Mouse (Mus musculus) adrenal gland, postnatal 4 days (tissue): ENCODE data around the gene Brwd1. TPM values are rescaled to one million over a fixed set of nuclear protein-coding genes. Genes with fewer than 3 reads are reported as not detected.
"Not testable (repeated sequence)": the region's sequence is repeated elsewhere in the genome, so short reads cannot be mapped to it uniquely, and the experiment has no call there.

ENCODE experiments used
- DNase-seq, 2 experiments: peaks; one replicate each; pipeline ENCODE4 v3.0.0; 2021 to 2022; ENCODE audit warnings: low spot score in 2 of 2, mixed read lengths in 2 of 2
- microRNA-seq: library from miRNA; unstranded; fragments of <30 nt; microRNA quantifications from one replicate; pipeline ENCODE4 v1.2.0, GENCODE M21; 2021
- total RNA-seq, 2 experiments: library from RNA; stranded (reverse); gene quantifications; 2 replicates each; pipeline ENCODE4 v1.2.3; 2021

The Brwd1 gene
- total RNA-seq, 2 experiments from 2014 or later: 83.2 to 103 TPM

DNA sequence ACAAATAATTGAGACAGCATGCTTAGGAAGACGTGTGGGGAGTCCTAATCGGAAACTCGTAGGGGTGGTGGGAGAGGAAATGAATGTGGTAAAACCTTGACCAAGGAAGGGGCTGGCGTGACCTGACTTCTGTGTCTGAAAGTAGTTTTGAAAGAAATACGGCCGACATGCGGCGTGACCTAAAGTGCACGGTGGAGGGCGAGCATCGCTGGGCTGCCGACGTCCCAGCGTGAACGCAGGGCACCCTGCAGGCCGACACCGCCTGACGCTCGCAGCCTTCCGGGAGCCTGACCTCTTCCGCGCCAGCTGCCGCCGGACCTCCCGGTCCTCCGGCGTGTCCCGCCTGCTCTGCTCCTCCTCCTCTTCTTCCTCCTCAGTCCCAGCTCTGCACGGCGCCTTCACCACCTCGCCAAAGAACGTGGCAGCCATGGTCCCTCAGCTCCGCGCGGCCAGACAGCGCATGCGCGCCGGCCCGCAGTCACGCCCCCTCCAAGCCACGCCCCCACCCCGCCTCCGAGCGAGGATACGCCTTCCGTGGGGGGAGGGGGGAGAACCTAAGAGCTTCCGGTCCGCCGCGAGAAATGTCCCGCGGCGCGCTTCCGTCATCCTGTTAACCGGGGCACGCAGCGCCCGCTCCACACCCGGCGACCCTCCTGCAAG, 91.7 kb downstream of the Brwd1 start, which contains the start of gene Psmg1:
Psmg1 (minus strand) TSS at position 499 of the 660 bp plus-strand sequence.
- DNase-seq: peak; percentile 98 to 99

- DNase-seq: no peak
Observed at GRCm38 (mm10) chr16:95984911-95985310, 97.4 kb downstream of the Brwd1 start.

GRCm38 (mm10) chr16:95983601-95984000, 98.7 kb downstream of the Brwd1 start:
- no peak for DNase-seq

- no peak for DNase-seq
Observed at GRCm38 (mm10) chr16:95970841-95971240, 111.5 kb downstream of the Brwd1 start.

- DNase-seq: no peak
Observed at GRCm38 (mm10) chr16:95967455-95967854, 114.9 kb downstream of the Brwd1 start.

- DNase-seq: no peak
Observed at GRCm38 (mm10) chr16:95964427-95965023, 117.8 kb downstream of the Brwd1 start.

DNA sequence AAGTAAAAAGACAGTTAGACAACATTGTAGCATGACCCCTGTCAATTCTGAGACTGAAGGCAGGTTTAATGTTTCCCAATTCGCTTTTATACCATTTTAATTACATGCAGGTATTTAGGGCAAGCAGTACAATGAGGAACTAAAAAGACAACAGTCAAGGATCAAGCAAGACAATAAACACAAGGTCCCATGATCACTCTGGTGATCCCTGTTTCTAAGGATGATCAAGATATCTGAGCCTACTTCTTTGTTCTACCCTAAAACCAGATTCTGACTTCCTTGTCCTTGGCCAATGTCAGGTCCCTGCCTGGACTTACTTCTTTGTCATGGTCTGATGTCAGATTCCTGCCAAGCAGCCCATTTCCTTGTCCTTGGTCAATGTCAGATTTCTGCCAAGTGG, 120.8 kb downstream of the Brwd1 start:
- DNase-seq: not testable (repeated sequence)

GRCm38 (mm10) chr16:95960689-95961088, 121.6 kb downstream of the Brwd1 start:
- not testable (repeated sequence) for DNase-seq

- DNase-seq: no peak
Observed at GRCm38 (mm10) chr16:95958080-95958479, 124.2 kb downstream of the Brwd1 start.

- DNase-seq: no peak
Observed at GRCm38 (mm10) chr16:95956618-95957017, 125.7 kb downstream of the Brwd1 start.

- DNase-seq: no peak
Observed at GRCm38 (mm10) chr16:95955716-95956346, 126.5 kb downstream of the Brwd1 start.

DNA sequence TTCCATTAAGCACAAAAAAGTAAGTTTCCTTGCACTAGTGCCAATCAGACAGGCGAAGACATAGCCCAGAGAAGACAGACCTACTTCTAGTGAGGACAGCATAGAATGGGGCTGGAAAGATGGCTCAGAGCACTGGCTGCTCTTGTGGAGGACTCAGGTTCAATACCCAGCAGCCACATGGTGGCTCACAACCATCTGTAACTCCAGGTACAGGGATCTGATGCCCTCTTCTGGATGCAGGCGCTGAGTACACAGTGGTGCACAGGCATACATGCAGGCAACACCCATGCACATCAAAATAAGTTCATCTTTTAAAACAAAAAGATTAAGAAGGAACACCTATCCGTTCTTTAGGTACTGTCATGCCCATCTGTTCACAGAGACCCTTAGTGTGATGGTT, 128.0 kb downstream of the Brwd1 start:
- no peak for DNase-seq

GRCm38 (mm10) chr16:95953159-95953650, 129.1 kb downstream of the Brwd1 start:
- DNase-seq: no peak

- DNase-seq: no peak
Observed at GRCm38 (mm10) chr16:95951471-95951870, 130.9 kb downstream of the Brwd1 start.

DNA sequence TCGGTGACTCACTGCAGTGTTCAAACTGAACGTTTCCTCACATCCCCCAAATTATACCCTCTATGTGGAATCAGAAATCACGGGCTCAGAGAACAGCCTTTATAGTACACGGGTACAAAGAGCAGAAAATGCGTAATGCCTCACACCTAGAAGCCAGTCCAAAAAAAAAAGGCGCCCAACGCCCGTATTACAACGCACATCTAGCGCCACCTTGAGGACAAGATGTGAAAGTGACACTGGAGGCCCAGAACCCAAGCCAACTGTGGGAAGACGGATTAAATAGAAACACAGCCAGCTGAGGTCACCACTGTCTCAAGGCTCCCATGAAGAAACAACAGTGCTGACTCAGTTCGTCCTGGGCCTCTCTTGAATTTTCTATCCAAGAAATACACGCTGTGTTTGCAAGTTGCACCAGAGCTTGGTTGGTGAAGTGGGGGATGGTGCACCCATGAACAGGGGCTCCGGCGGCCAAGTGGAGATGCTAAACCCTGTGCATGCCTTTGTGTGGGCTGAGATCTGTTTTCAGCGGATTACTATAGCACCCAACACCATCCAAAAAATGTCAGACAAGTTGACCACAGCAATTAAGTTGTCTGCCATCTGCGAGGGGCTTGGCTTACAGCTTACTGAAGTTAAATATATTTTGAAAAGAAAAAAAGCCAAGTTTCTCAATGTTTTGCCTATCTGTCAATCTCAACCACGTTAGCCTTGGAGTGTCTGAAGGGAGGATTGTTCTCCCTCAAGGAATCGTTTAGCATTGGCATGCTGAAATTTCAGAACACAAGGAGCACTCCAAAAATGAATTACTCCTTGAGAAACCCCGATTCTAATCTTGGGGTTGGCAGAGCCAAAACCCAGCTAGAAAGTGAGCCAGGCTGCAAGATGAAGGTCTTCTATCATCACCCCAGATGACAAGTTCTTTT, 136.7 kb downstream of the Brwd1 start:
- DNase-seq: peak; percentile 18 to 49

GRCm38 (mm10) chr16:95943186-95943585, 139.1 kb downstream of the Brwd1 start:
- no peak for DNase-seq

Small RNA genes within 50 kb of the gene (microRNA-seq; reads per million reads assigned to microRNA genes)
- not detected for gene Gm27833

Other genes starting within 250 kb of the Brwd1 start
- 10 to 100 TPM; 37.9 to 40.5 TPM for gene Psmg1, start 91.6 kb downstream of the Brwd1 start, total RNA-seq
- 100 to 1,000 TPM; 270 to 285 TPM for gene Hmgn1, start 45.2 kb upstream of the Brwd1 start, total RNA-seq
- gene Wrb, start 62.9 kb upstream of the Brwd1 start, total RNA-seq: 10 to 100 TPM; 31.5 to 31.9 TPM
- 1 to 10 TPM; 3.2 to 4.4 TPM for gene Lca5l, start 109.7 kb upstream of the Brwd1 start, total RNA-seq
- 10 to 100 TPM in 1 of 2 experiments, 1 to 10 TPM in 1; 9.0 to 23.2 TPM for gene Sh3bgr, start 117.9 kb upstream of the Brwd1 start, total RNA-seq
- gene B3galt5, start 153.3 kb upstream of the Brwd1 start, total RNA-seq: 1 to 10 TPM in 1 of 2 experiments, under 1 TPM in 1; 0.37 to 1.8 TPM